Mouse (Mus musculus): ENCODE measurements around the gene Dhtkd1. TPM values are rescaled to one million over a fixed set of nuclear protein-coding genes. Genes with fewer than 3 reads are reported as not detected.

Dhtkd1 gene
- 0.29 TPM for polyA plus RNA-seq (2017; shearing (Covaris generic))

GRCm38 (mm10) chr2:5942416-5943032 is at the start of gene Dhtkd1:
TSS of gene Dhtkd1 (minus strand) at chr2:5942792.

GRCm38 (mm10) chr2:5950766-5951595 is 8.4 kb upstream of the Dhtkd1 start, which contains the start of gene Upf2:
TSS of gene Upf2 (plus strand) at chr2:5951469.

GRCm38 (mm10) chr2:5894843-5895570 is 47.6 kb downstream of the Dhtkd1 start, which contains the start of gene Sec61a2:
TSS of gene Sec61a2 (minus strand) at chr2:5895432.

GRCm38 (mm10) chr2:5862834-5863233 is 79.8 kb downstream of the Dhtkd1 start, which contains the start of gene Gm13199:
TSS of gene Gm13199 (minus strand) at chr2:5862934.

Other genes starting within 250 kb of the Dhtkd1 start
- gene Camk1d, start 228.3 kb downstream of the Dhtkd1 start, polyA plus RNA-seq (2017; shearing (Covaris generic)), result 41.3 TPM
- gene Nudt5, start 97.8 kb downstream of the Dhtkd1 start, polyA plus RNA-seq (2017; shearing (Covaris generic)), result 34.5 TPM
- gene Cdc123, start 97.6 kb downstream of the Dhtkd1 start, polyA plus RNA-seq (2017; shearing (Covaris generic)), result 191 TPM
- gene Gm13199, start 79.9 kb downstream of the Dhtkd1 start, polyA plus RNA-seq (2017; shearing (Covaris generic)), result 1.8 TPM
- gene Sec61a2, start 47.4 kb downstream of the Dhtkd1 start, polyA plus RNA-seq (2017; shearing (Covaris generic)), result 25.3 TPM
- gene Upf2, start 8.7 kb upstream of the Dhtkd1 start, polyA plus RNA-seq (2017; shearing (Covaris generic)), result 17.4 TPM
- gene Proser2, start 187.4 kb upstream of the Dhtkd1 start, polyA plus RNA-seq (2017; shearing (Covaris generic)), result 0.13 TPM